Mouse (Mus musculus): ENCODE data around the gene Vps53. TPM values are rescaled to one million over a fixed set of nuclear protein-coding genes. Genes with fewer than 3 reads are reported as not detected.

Gene Vps53
- polyA plus RNA-seq, 1 experiment from 2014 or later, result 22.9 TPM

GRCm38 (mm10) chr11:76160251-76160650 lies 19.2 kb downstream of the Vps53 start:
- Histone ChIP-seq H3K36me3 (peaks cover 47% of the 10 kb centered on the region), H3K4me1 (no peaks in the 10 kb centered on the region), H3K27me3 (replicated peaks) (no peaks in the 10 kb centered on the region), H3K9ac (no peak overlapping the region), H3K4me2 (no peak overlapping the region), H3K9me3 (replicated peaks) (no peaks in the 10 kb centered on the region), H3K4me3 (no peak overlapping the region), H3K27ac (no peak overlapping the region)
- no peak for ATAC-seq
- 69% methylated on average over 6 of the region's 6 CpGs for WGBS (ENCODE audit: insufficient replicate concordance)

- Histone ChIP-seq H3K4me3 (no peak overlapping the region), H3K27ac (no peak overlapping the region), H3K4me2 (no peak overlapping the region), H3K4me1 (no peaks in the 10 kb centered on the region), H3K27me3 (replicated peaks) (no peaks in the 10 kb centered on the region), H3K9me3 (replicated peaks) (no peaks in the 10 kb centered on the region), H3K9ac (no peak overlapping the region), H3K36me3 (peaks cover 51% of the 10 kb centered on the region)
- ATAC-seq, result no peak
- 87% methylated on average over 2 of the region's 2 CpGs for WGBS (ENCODE audit: insufficient replicate concordance)
Observed at GRCm38 (mm10) chr11:76158375-76158774, 21.1 kb downstream of the Vps53 start.

- no peaks in the 10 kb centered on the region for H3K27me3 ChIP-seq (replicated peaks)
- no peaks in the 10 kb centered on the region for H3K4me1 ChIP-seq
- ATAC-seq, result no peak
- H3K4me3 ChIP-seq, result no peak overlapping the region
- H3K36me3 ChIP-seq, result peaks cover 27% of the 10 kb centered on the region
- no peak overlapping the region for H3K27ac ChIP-seq
- no peak overlapping the region for H3K4me2 ChIP-seq
- no peak overlapping the region for H3K9ac ChIP-seq
- WGBS (ENCODE audit: insufficient replicate concordance), result 66% methylated on average over 2 of the region's 2 CpGs
- H3K9me3 ChIP-seq (replicated peaks), result no peaks in the 10 kb centered on the region
Observed at GRCm38 (mm10) chr11:76154861-76155260, 24.6 kb downstream of the Vps53 start.

- Histone ChIP-seq H3K27me3 (replicated peaks) (no peaks in the 10 kb centered on the region), H3K9me3 (replicated peaks) (no peaks in the 10 kb centered on the region), H3K4me2 (no peak overlapping the region), H3K36me3 (peaks cover 22% of the 10 kb centered on the region), H3K9ac (no peak overlapping the region), H3K27ac (no peak overlapping the region), H3K4me1 (no peaks in the 10 kb centered on the region), H3K4me3 (no peak overlapping the region)
- ATAC-seq, result no peak
- WGBS (ENCODE audit: insufficient replicate concordance), result 76% methylated on average over 2 of the region's 2 CpGs
Observed at GRCm38 (mm10) chr11:76154200-76154599, 25.2 kb downstream of the Vps53 start.

- Histone ChIP-seq H3K27me3 (replicated peaks) (no peaks in the 10 kb centered on the region), H3K4me1 (no peaks in the 10 kb centered on the region), H3K4me3 (no peak overlapping the region), H3K9me3 (replicated peaks) (no peaks in the 10 kb centered on the region), H3K4me2 (no peak overlapping the region), H3K27ac (no peak overlapping the region), H3K36me3 (peaks cover 17% of the 10 kb centered on the region), H3K9ac (no peak overlapping the region)
- ATAC-seq, result no peak
- 61% methylated on average over 5 of the region's 5 CpGs for WGBS (ENCODE audit: insufficient replicate concordance)
Observed at GRCm38 (mm10) chr11:76153236-76153951, 26.1 kb downstream of the Vps53 start.

- H3K36me3 ChIP-seq, result peaks cover 13% of the 10 kb centered on the region
- no peaks in the 10 kb centered on the region for H3K4me1 ChIP-seq
- no peak overlapping the region for H3K27ac ChIP-seq
- no peaks in the 10 kb centered on the region for H3K27me3 ChIP-seq (replicated peaks)
- no peaks in the 10 kb centered on the region for H3K9me3 ChIP-seq (replicated peaks)
- ATAC-seq, result no peak
- H3K9ac ChIP-seq, result no peak overlapping the region
- WGBS (ENCODE audit: insufficient replicate concordance), result 61% methylated on average over 4 of the region's 4 CpGs
- no peak overlapping the region for H3K4me2 ChIP-seq
- H3K4me3 ChIP-seq, result no peak overlapping the region
Observed at GRCm38 (mm10) chr11:76150980-76151379, 28.5 kb downstream of the Vps53 start.

GRCm38 (mm10) chr11:76148055-76149008 lies 31.1 kb downstream of the Vps53 start:
- no peak for ATAC-seq
- no peak overlapping the region for H3K4me3 ChIP-seq
- no peaks in the 10 kb centered on the region for H3K9me3 ChIP-seq (replicated peaks)
- no peaks in the 10 kb centered on the region; the same call in 1 of the 2 replicates for H3K36me3 ChIP-seq
- H3K4me1 ChIP-seq, result no peaks in the 10 kb centered on the region
- no peak overlapping the region for H3K4me2 ChIP-seq
- WGBS (ENCODE audit: insufficient replicate concordance), result 79% methylated on average over 8 of the region's 8 CpGs
- H3K27me3 ChIP-seq (replicated peaks), result no peaks in the 10 kb centered on the region
- no peak overlapping the region for H3K9ac ChIP-seq
- no peak overlapping the region for H3K27ac ChIP-seq

GRCm38 (mm10) chr11:76146187-76147010 lies 33.0 kb downstream of the Vps53 start:
- WGBS (ENCODE audit: insufficient replicate concordance), result 82% methylated on average over 8 of the region's 8 CpGs
- H3K27me3 ChIP-seq (replicated peaks), result no peaks in the 10 kb centered on the region
- ATAC-seq, result no peak
- no peaks in the 10 kb centered on the region for H3K9me3 ChIP-seq (replicated peaks)
- H3K4me2 ChIP-seq, result no peak overlapping the region
- H3K27ac ChIP-seq, result no peak overlapping the region
- no peak overlapping the region for H3K4me3 ChIP-seq
- H3K9ac ChIP-seq, result no peak overlapping the region
- no peaks in the 10 kb centered on the region; the same call in 1 of the 2 replicates for H3K36me3 ChIP-seq
- no peaks in the 10 kb centered on the region for H3K4me1 ChIP-seq

GRCm38 (mm10) chr11:76145169-76145568 lies 34.3 kb downstream of the Vps53 start:
- no peak overlapping the region for H3K9ac ChIP-seq
- no peak overlapping the region for H3K4me3 ChIP-seq
- no peak overlapping the region for H3K27ac ChIP-seq
- no peaks in the 10 kb centered on the region for H3K9me3 ChIP-seq (replicated peaks)
- no peak for ATAC-seq
- WGBS (ENCODE audit: insufficient replicate concordance), result 88% methylated on average over 1 of the region's 1 CpGs
- no peak overlapping the region for H3K4me2 ChIP-seq
- no peaks in the 10 kb centered on the region for H3K27me3 ChIP-seq (replicated peaks)
- H3K36me3 ChIP-seq, result no peaks in the 10 kb centered on the region; the same call in 1 of the 2 replicates
- no peaks in the 10 kb centered on the region for H3K4me1 ChIP-seq

GRCm38 (mm10) chr11:76144386-76144785 lies 35.1 kb downstream of the Vps53 start:
- no peaks in the 10 kb centered on the region for H3K9me3 ChIP-seq (replicated peaks)
- no peaks in the 10 kb centered on the region; the same call in 1 of the 2 replicates for H3K36me3 ChIP-seq
- H3K27me3 ChIP-seq (replicated peaks), result no peaks in the 10 kb centered on the region
- no peak for ATAC-seq
- no peak overlapping the region for H3K27ac ChIP-seq
- WGBS (ENCODE audit: insufficient replicate concordance), result 80% methylated on average over 8 of the region's 8 CpGs
- H3K4me1 ChIP-seq, result no peaks in the 10 kb centered on the region
- H3K4me3 ChIP-seq, result no peak overlapping the region
- H3K9ac ChIP-seq, result no peak overlapping the region
- H3K4me2 ChIP-seq, result no peak overlapping the region

- no peaks in the 10 kb centered on the region for H3K9me3 ChIP-seq (replicated peaks)
- H3K9ac ChIP-seq, result no peak overlapping the region
- WGBS (ENCODE audit: insufficient replicate concordance), result 86% methylated on average over 3 of the region's 3 CpGs
- peaks cover 36% of the 10 kb centered on the region for H3K36me3 ChIP-seq
- H3K27me3 ChIP-seq (replicated peaks), result no peaks in the 10 kb centered on the region
- ATAC-seq, result no peak
- no peak overlapping the region for H3K4me2 ChIP-seq
- no peaks in the 10 kb centered on the region for H3K4me1 ChIP-seq
- H3K4me3 ChIP-seq, result no peak overlapping the region
- no peak overlapping the region for H3K27ac ChIP-seq
Observed at GRCm38 (mm10) chr11:76137996-76138395, 41.5 kb downstream of the Vps53 start.
